Mouse (Mus musculus) mouse trophoblast stem cell (cell line): ENCODE results near the gene Rhbdf2.

Source experiments
- in situ Hi-C, 2 experiments: fragments of 300-500 bp; cut with MseI, MboI; formaldehyde crosslinking; loops; 2 replicates in 1 of 2; 3 replicates in 1 of 2; pipeline ENCODE4 v1.15.1; 2025

Rhbdf2 gene

GRCm38 (mm10) chr11:116644225-116645112 lies 17.6 kb upstream of the Rhbdf2 start:
- in situ Hi-C loops, result loop anchor here (5.0 kb wide), 1 partner anchor 163 kb away; no protein-coding TSS in a partner anchor

- in situ Hi-C loops, result loop anchor here in 1 of 2 experiments (5.0 kb wide), 1 partner anchor 164 kb away; no protein-coding TSS in a partner anchor
Observed at GRCm38 (mm10) chr11:116643579-116644224, 16.9 kb upstream of the Rhbdf2 start.

- in situ Hi-C loops, result loop anchor here in 1 of 2 experiments (5.0 kb wide), 1 partner anchor 164 kb away; no protein-coding TSS in a partner anchor
Observed at GRCm38 (mm10) chr11:116642681-116643578, 16.1 kb upstream of the Rhbdf2 start.

GRCm38 (mm10) chr11:116641731-116642130 lies 14.9 kb upstream of the Rhbdf2 start:
- in situ Hi-C loops, result loop anchor here in 1 of 2 experiments (5.0 kb wide), 1 partner anchor 166 kb away; no protein-coding TSS in a partner anchor

GRCm38 (mm10) chr11:116641168-116641567 lies 14.3 kb upstream of the Rhbdf2 start:
- in situ Hi-C loops, result loop anchor here in 1 of 2 experiments (5.0 kb wide), 1 partner anchor 166 kb away; no protein-coding TSS in a partner anchor

- in situ Hi-C loops, result loop anchor here in 1 of 2 experiments (5.0 kb wide), 1 partner anchor 36 kb away; no protein-coding TSS in a partner anchor
Observed at GRCm38 (mm10) chr11:116636607-116637006, 9.8 kb upstream of the Rhbdf2 start.

- in situ Hi-C loops, result no loop called here
Observed at GRCm38 (mm10) chr11:116632962-116633361, 6.1 kb upstream of the Rhbdf2 start.

GRCm38 (mm10) chr11:116630171-116630965 lies 3.5 kb upstream of the Rhbdf2 start:
- in situ Hi-C loops, result no loop called here

GRCm38 (mm10) chr11:116629472-116629871 lies 2.7 kb upstream of the Rhbdf2 start:
- in situ Hi-C loops, result loop anchor here in 1 of 2 experiments (5.0 kb wide), 1 partner anchor 37 kb away; no protein-coding TSS in a partner anchor

GRCm38 (mm10) chr11:116628712-116629111 lies 1.9 kb upstream of the Rhbdf2 start:
- in situ Hi-C loops, result loop anchor here in 1 of 2 experiments (5.0 kb wide), 1 partner anchor 36 kb away; no protein-coding TSS in a partner anchor

GRCm38 (mm10) chr11:116627072-116628020 lies 527 bp upstream of the Rhbdf2 start:
- in situ Hi-C loops, result loop anchor here in 1 of 2 experiments (5.0 kb wide), 1 partner anchor 35 kb away; no protein-coding TSS in a partner anchor

- in situ Hi-C loops, result loop anchor here in 1 of 2 experiments (5.0 kb wide), 1 partner anchor 33 kb away; no protein-coding TSS in a partner anchor
Observed at GRCm38 (mm10) chr11:116625081-116626000, 1.5 kb downstream of the Rhbdf2 start.

GRCm38 (mm10) chr11:116624131-116624832 lies 2.5 kb downstream of the Rhbdf2 start:
- in situ Hi-C loops, result no loop called here

GRCm38 (mm10) chr11:116623281-116624124 lies 3.3 kb downstream of the Rhbdf2 start:
- in situ Hi-C loops, result no loop called here

- in situ Hi-C loops, result no loop called here
Observed at GRCm38 (mm10) chr11:116621258-116621704, 5.5 kb downstream of the Rhbdf2 start.
